Mouse (Mus musculus) NIH3T3 (cell line): ENCODE results near the gene Tbc1d32.
"Not testable (repeated sequence)": the region's sequence is repeated elsewhere in the genome, so short reads cannot be mapped to it uniquely, and the experiment has no call there.

ENCODE experiments used
- DNase-seq: peaks from one replicate; pipeline ENCODE4 v3.0.0-alpha.2; 2012; ENCODE audit warnings: low read depth

Tbc1d32 gene

GRCm38 (mm10) chr10:56228568-56229209, at the start of gene Tbc1d32:
Tbc1d32 (minus strand) TSS chr10:56228689.
- DNase-seq = peak; percentile 98

- peak; percentile 45 for DNase-seq
Measured at GRCm38 (mm10) chr10:56227771-56228275, 666 bp downstream of the Tbc1d32 start.

- no peak for DNase-seq
Measured at GRCm38 (mm10) chr10:56215797-56216196, 12.7 kb downstream of the Tbc1d32 start.

GRCm38 (mm10) chr10:56210343-56210742, 18.1 kb downstream of the Tbc1d32 start:
- DNase-seq = no peak

GRCm38 (mm10) chr10:56206802-56207404, 21.6 kb downstream of the Tbc1d32 start:
- DNase-seq = no peak

GRCm38 (mm10) chr10:56204348-56204747, 24.1 kb downstream of the Tbc1d32 start:
- no peak for DNase-seq

GRCm38 (mm10) chr10:56199902-56200301, 28.6 kb downstream of the Tbc1d32 start:
- no peak for DNase-seq

- no peak for DNase-seq
Measured at GRCm38 (mm10) chr10:56198691-56199090, 29.8 kb downstream of the Tbc1d32 start.

GRCm38 (mm10) chr10:56194310-56194709, 34.2 kb downstream of the Tbc1d32 start:
- DNase-seq = no peak

- DNase-seq = no peak
Measured at GRCm38 (mm10) chr10:56181727-56182126, 46.8 kb downstream of the Tbc1d32 start.

GRCm38 (mm10) chr10:56173184-56173583, 55.3 kb downstream of the Tbc1d32 start:
- DNase-seq = no peak

GRCm38 (mm10) chr10:56167721-56168120, 60.8 kb downstream of the Tbc1d32 start:
- not testable (repeated sequence) for DNase-seq

- DNase-seq = no peak
Measured at GRCm38 (mm10) chr10:56165758-56166157, 62.7 kb downstream of the Tbc1d32 start.

GRCm38 (mm10) chr10:56164411-56164810, 64.1 kb downstream of the Tbc1d32 start:
- peak; percentile 21 for DNase-seq

- no peak for DNase-seq
Measured at GRCm38 (mm10) chr10:56158748-56159147, 69.7 kb downstream of the Tbc1d32 start.

GRCm38 (mm10) chr10:56158207-56158606, 70.3 kb downstream of the Tbc1d32 start:
- DNase-seq = no peak

GRCm38 (mm10) chr10:56156956-56157355, 71.5 kb downstream of the Tbc1d32 start:
- DNase-seq = no peak

GRCm38 (mm10) chr10:56148920-56149319, 79.6 kb downstream of the Tbc1d32 start:
- no peak for DNase-seq

GRCm38 (mm10) chr10:56137191-56137590, 91.3 kb downstream of the Tbc1d32 start:
- no peak for DNase-seq

GRCm38 (mm10) chr10:56129642-56130041, 98.8 kb downstream of the Tbc1d32 start:
- no peak for DNase-seq

GRCm38 (mm10) chr10:56126972-56127371, 101.5 kb downstream of the Tbc1d32 start:
- DNase-seq = no peak

GRCm38 (mm10) chr10:56115636-56116180, 112.8 kb downstream of the Tbc1d32 start:
- no peak for DNase-seq

GRCm38 (mm10) chr10:56114951-56115635, 113.4 kb downstream of the Tbc1d32 start:
- DNase-seq = no peak
